Mouse (Mus musculus) hindbrain, embryonic 16.5 days (tissue): Measurements from ENCODE around the gene Cactin. TPM values are rescaled to one million over a fixed set of nuclear protein-coding genes. Genes with fewer than 3 reads are reported as not detected.

ENCODE experiments used
- ATAC-seq: fragments of 200-750 bp; cut with Nextera tagmentation; 2 replicates; pipeline ENCODE4 v1.8.0; 2017; ENCODE audit warnings: moderate TSS enrichment, moderate library complexity
- H3K27ac ChIP-seq: fragments of 300-500 bp; sonication (generic); 2 replicates; pipeline ENCODE4 v1.5.1; 2014; ENCODE audit warnings: low read depth, mild to moderate bottlenecking, control low read depth, low read length, moderate library complexity
- H3K27me3 ChIP-seq: fragments of 300-500 bp; sonication (generic); replicated peaks from 2 replicates; pipeline ENCODE4 v1.6.1; 2014; ENCODE audit warnings: low read length; ENCODE audit not compliant: control insufficient read depth, insufficient read depth
- H3K36me3 ChIP-seq: fragments of 300-500 bp; sonication (generic); 2 replicates; pipeline ENCODE4 v1.6.1; 2014; ENCODE audit warnings: mild to moderate bottlenecking, low read length, moderate library complexity, mixed read lengths; ENCODE audit not compliant: control insufficient read depth, insufficient read depth
- H3K4me1 ChIP-seq: fragments of 300-500 bp; sonication (generic); 2 replicates; pipeline ENCODE4 v1.6.1; 2014; ENCODE audit warnings: low read depth, low read length; ENCODE audit not compliant: control insufficient read depth, insufficient read depth
- H3K4me2 ChIP-seq: fragments of 300-500 bp; sonication (generic); 2 replicates; pipeline ENCODE4 v1.6.1; 2014; ENCODE audit warnings: mild to moderate bottlenecking, low read length, control low read depth, moderate library complexity
- H3K4me3 ChIP-seq: fragments of 300-500 bp; sonication (generic); 2 replicates; pipeline ENCODE4 v1.5.1; 2014; ENCODE audit warnings: mild to moderate bottlenecking, low read length, control low read depth, moderate library complexity
- H3K9ac ChIP-seq: fragments of 300-500 bp; sonication (generic); 2 replicates; pipeline ENCODE4 v1.6.1; 2014; ENCODE audit warnings: low read depth, mild to moderate bottlenecking, control low read depth, low read length, moderate library complexity
- H3K9me3 ChIP-seq: fragments of 300-500 bp; sonication (generic); 2 replicates; pipeline ENCODE4 v1.6.1; 2014; ENCODE audit warnings: mild to moderate bottlenecking, low read length, moderate library complexity; ENCODE audit not compliant: control insufficient read depth
- WGBS: fragments of 180-500 bp; shearing (Covaris S2); extraction: QIAGEN DNeasy Blood & Tissue Kit; methylation state at CpG from one replicate; pipeline ENCODE4 v1.1.7; 2014; 5-methylcytosine and 5-hydroxymethylcytosine counted together
- polyA plus RNA-seq: library from polyadenylated mRNA; unstranded; fragments of >200 nt; fragmentation: Nextera tagmentation; extraction: Ambion mirVana; gene quantifications from 2 replicates; pipeline ENCODE4 v1.2.1, GENCODE M21; 2015

The Cactin gene
- polyA plus RNA-seq, 1 experiment from 2014 or later: 26.3 TPM

DNA sequence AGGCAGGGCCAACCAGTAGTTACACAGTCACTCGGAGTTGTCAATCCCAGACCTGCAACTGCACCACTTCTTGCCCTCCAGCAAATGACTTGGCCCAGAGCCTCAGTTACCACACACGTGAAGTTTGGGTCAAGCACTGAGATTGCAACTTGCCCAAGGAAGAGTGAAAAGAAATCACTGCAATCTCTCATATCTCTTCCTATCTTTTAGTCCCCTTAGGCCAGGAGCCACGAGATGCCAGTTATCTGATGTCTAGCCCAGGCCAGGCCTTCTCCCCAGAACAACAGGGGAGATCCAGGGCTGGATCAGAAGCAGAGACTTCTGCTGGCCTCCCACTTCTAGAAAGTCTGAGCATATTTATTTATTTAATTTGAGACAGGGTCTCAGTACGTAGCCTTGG, 34.6 kb downstream of the Cactin start:
- Histone ChIP-seq H3K27ac (no peak overlapping the region), H3K9ac (no peak overlapping the region), H3K4me2 (no peak overlapping the region), H3K4me1 (peaks cover 19% of the 10 kb centered on the region), H3K4me3 (no peak overlapping the region), H3K36me3 (no peaks in the 10 kb centered on the region), H3K9me3 (no peaks in the 10 kb centered on the region), H3K27me3 (no peaks in the 10 kb centered on the region)
- 77% methylated on average over 4 of the region's 4 CpGs for WGBS
- ATAC-seq: no peak

DNA sequence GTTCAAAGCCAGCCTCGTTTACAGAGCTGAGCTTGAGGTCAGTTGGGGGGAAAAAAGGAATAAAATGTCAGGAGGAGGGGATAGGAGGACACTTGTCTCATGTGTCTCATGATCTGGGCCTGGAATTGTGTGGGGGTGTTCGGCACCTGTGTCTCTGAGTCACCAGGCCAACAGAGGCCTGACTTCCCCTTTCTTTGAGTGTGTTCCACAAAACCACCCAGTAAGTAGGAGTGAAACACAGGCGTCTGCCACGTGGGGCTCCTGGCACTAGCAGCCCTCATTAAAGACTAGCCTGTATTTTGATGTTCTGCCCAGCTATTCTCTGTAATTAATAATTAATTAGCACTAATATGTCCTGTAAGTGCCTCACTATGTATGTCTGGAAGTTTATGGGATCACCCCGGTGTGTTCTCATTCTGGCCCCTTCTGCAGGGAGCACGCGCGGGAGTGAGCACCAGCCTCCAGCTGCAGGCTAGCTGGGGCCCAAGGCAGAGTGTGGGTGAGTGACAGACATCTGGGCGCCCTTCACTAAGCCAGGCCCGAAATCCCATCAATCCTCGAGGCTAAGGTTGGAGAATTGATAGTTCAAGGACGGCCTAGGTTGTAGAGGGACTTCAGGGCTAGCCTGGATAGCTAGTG, 35.6 kb downstream of the Cactin start:
- Histone ChIP-seq H3K9ac (no peak overlapping the region), H3K27me3 (no peaks in the 10 kb centered on the region), H3K27ac (no peak overlapping the region), H3K9me3 (no peaks in the 10 kb centered on the region), H3K36me3 (no peaks in the 10 kb centered on the region), H3K4me1 (peaks cover 17% of the 10 kb centered on the region), H3K4me2 (peak overlapping the region; percentile 94), H3K4me3 (no peak overlapping the region)
- WGBS: 51% methylated on average over 12 of the region's 12 CpGs
- ATAC-seq: no peak

- Histone ChIP-seq H3K36me3 (peaks cover 3% of the 10 kb centered on the region; the same call in 1 of the 2 replicates), H3K9me3 (no peaks in the 10 kb centered on the region), H3K27ac (0 out of 2 replicates have a peak within 1 kb of the TSS, but pooled peaks have one; percentile 34), H3K9ac (peak within 1 kb of the TSS; percentile 82), H3K4me1 (peaks cover 17% of the 10 kb centered on the region), H3K4me2 (peak within 1 kb of the TSS; percentile 94), H3K27me3 (0 out of 2 replicates have a peak, but pooled peaks cover 2% of the 10 kb centered on the region), H3K4me3 (peak within 1 kb of the TSS; percentile 87)
- WGBS: 2% methylated on average over 79 of the region's 79 CpGs
- ATAC-seq: peak; percentile 96
Observed at GRCm38 (mm10) chr10:81356991-81357844, 36.3 kb downstream of the Cactin start, which contains the start of gene Mfsd12. Gene Mfsd12 (plus strand): TSS chr10:81357491.

- no peak for ATAC-seq
- no peaks in the 10 kb centered on the region for H3K9me3 ChIP-seq
- peak overlapping the region; percentile 82 for H3K9ac ChIP-seq
- no peak overlapping the region for H3K27ac ChIP-seq
- peak overlapping the region; percentile 87 for H3K4me3 ChIP-seq
- H3K27me3 ChIP-seq: 0 out of 2 replicates have a peak, but pooled peaks cover 5% of the 10 kb centered on the region
- H3K4me1 ChIP-seq: peaks cover 17% of the 10 kb centered on the region
- peak overlapping the region; percentile 94 for H3K4me2 ChIP-seq
- 31% methylated on average over 4 of the region's 4 CpGs for whole genome bisulfite sequencing
- H3K36me3 ChIP-seq: peaks cover 3% of the 10 kb centered on the region; the same call in 1 of the 2 replicates
Observed at GRCm38 (mm10) chr10:81358209-81358608, 37.3 kb downstream of the Cactin start.

DNA sequence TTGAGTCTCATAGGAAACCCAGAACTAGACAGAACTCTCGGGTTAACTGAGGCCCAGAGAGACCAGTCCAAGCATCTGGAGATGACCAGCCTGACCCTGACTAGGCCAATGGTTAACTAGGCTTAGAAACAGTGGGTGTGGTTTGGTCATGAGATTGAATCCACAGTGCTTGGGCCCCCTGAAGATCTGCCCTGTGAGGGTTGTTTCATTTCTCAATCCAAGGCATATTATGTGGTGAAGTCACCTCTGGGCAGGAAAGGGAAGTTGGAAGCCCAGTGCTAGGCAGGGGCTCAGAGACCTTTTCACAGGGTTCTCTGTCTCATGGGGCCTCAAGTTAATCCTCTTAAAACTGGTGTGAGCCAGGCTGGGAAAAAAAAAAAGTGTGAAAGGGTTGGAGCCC, 37.9 kb downstream of the Cactin start:
- no peak for ATAC-seq
- Histone ChIP-seq H3K4me2 (peak overlapping the region; percentile 94), H3K9ac (peak overlapping the region; percentile 82), H3K4me1 (peaks cover 20% of the 10 kb centered on the region), H3K27me3 (peaks cover 10% of the 10 kb centered on the region), H3K27ac (no peak overlapping the region), H3K36me3 (peaks cover 3% of the 10 kb centered on the region; the same call in 1 of the 2 replicates), H3K9me3 (no peaks in the 10 kb centered on the region), H3K4me3 (peak overlapping the region; percentile 87; the same call in 1 of the 2 replicates)
- WGBS: 86% methylated on average over 1 of the region's 1 CpGs

DNA sequence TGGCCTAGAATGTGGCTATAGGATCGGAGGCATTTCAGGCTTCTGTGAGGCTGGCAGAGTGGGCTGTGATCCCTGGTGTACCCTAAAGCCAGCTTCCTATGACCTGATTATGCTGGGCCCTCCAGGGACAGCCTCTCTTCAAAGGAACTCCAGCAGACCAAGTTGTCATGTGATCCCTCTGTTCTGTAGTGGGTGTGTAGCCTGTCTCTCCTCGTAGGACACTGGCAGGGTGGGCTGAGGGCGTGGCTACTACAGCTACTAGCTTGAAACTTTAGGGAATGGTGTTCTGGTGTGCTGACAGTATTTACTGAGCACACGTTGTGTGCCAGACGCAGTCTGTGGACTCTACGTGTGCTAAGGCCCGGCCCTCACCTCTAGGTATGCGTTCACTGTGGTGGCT, 39.8 kb downstream of the Cactin start:
- Histone ChIP-seq H3K27me3 (peaks cover 10% of the 10 kb centered on the region), H3K4me1 (peaks cover 26% of the 10 kb centered on the region), H3K4me2 (no peak overlapping the region), H3K36me3 (peaks cover 3% of the 10 kb centered on the region; the same call in 1 of the 2 replicates), H3K9me3 (no peaks in the 10 kb centered on the region), H3K27ac (no peak overlapping the region), H3K4me3 (no peak overlapping the region), H3K9ac (no peak overlapping the region)
- ATAC-seq: no peak
- 75% methylated on average over 8 of the region's 8 CpGs for WGBS

- H3K36me3 ChIP-seq: peaks cover 13% of the 10 kb centered on the region
- H3K4me3 ChIP-seq: no peak overlapping the region
- H3K9ac ChIP-seq: no peak overlapping the region
- H3K4me2 ChIP-seq: no peak overlapping the region
- peaks cover 10% of the 10 kb centered on the region for H3K27me3 ChIP-seq
- WGBS: 83% methylated on average over 12 of the region's 12 CpGs
- no peak overlapping the region for H3K27ac ChIP-seq
- peaks cover 22% of the 10 kb centered on the region for H3K4me1 ChIP-seq
- no peaks in the 10 kb centered on the region for H3K9me3 ChIP-seq
- ATAC-seq: no peak
Observed at GRCm38 (mm10) chr10:81362336-81362949, 41.5 kb downstream of the Cactin start.

DNA sequence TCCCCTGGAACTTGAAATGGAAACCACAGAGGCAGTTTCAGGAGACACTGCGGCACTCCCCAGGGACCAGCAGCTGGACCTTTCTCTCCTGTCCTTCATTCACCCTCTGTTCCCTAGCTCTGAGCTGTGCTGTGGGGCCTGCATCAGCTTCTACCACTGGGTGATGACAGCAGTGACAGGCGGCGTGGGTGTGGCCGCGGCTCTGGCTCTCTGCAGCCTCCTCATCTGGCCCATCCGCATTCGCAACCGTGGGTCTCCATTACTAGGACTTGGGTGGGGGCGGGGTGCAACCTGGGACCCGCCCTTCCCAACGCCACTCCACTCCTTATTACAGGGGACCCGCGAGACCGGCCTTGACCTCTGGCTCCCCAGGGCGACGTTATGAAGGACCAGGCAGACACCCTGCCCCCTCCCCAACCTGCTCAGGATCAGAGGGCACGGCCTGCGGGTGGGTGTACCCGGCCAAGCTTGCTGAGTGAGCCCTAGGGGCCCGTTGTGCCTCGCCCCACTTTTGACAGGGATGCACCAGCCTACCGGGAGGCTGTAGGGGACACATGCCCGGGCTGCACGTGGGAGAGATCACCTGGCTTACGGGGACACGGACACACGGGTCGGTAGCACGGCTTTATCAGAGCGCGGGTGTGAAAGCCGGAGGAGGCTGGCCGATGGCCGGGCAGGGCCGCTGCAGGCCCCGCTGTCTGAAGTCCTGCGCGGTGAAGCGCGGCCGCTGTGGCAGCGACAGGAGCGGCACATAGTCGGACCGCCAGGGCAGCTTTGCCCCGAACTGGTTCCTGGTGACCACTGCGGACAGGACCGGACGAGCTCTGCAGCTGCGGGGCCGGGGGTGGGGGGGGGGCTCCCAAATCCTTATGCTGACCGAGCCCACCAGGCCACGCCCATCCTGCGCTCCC, 42.8 kb downstream of the Cactin start:
- WGBS: 18% methylated on average over 49 of the region's 54 CpGs
- no peak overlapping the region for H3K27ac ChIP-seq
- H3K36me3 ChIP-seq: peaks cover 22% of the 10 kb centered on the region
- no peaks in the 10 kb centered on the region for H3K9me3 ChIP-seq
- H3K9ac ChIP-seq: peak overlapping the region; percentile 48
- peak overlapping the region; percentile 50 for H3K4me2 ChIP-seq
- peaks cover 12% of the 10 kb centered on the region for H3K4me1 ChIP-seq
- no peak for ATAC-seq
- H3K27me3 ChIP-seq: peaks cover 10% of the 10 kb centered on the region
- peak overlapping the region; percentile 23 for H3K4me3 ChIP-seq
